Mouse (Mus musculus) olfactory bulb, adult 2 months (tissue): ENCODE data around the gene Rrp1.

Experiments
- CTCF ChIP-seq: fragments of 200-500 bp; IDR thresholded peaks from 2 replicates; pipeline ENCODE4 v1.5.1; 2012; ENCODE audit warnings: low read depth, mild to moderate bottlenecking, low read length, moderate library complexity; ENCODE audit not compliant: insufficient read depth
- POLR2A ChIP-seq: fragments of 200-500 bp; IDR thresholded peaks from 2 replicates; pipeline ENCODE4 v1.6.1; 2012; ENCODE audit warnings: mild to moderate bottlenecking, low read depth, low read length, moderate library complexity; ENCODE audit not compliant: insufficient read depth

GRCm38 (mm10) chr10:78372681-78373668, 39.9 kb downstream of the Rrp1 start:
- TF ChIP-seq CTCF, result no peak
- TF ChIP-seq POLR2A, result no peak
